Mouse (Mus musculus) embryo, embryonic 10.5 days (tissue): ENCODE data around the gene Klk14.
"Not testable (repeated sequence)": the region's sequence is repeated elsewhere in the genome, so short reads cannot be mapped to it uniquely, and the experiment has no call there.

Experiments
- DNase-seq: peaks from one replicate; pipeline ENCODE4 v3.0.0-alpha.2; 2015; ENCODE audit warnings: low spot score

Klk14 gene

DNA sequence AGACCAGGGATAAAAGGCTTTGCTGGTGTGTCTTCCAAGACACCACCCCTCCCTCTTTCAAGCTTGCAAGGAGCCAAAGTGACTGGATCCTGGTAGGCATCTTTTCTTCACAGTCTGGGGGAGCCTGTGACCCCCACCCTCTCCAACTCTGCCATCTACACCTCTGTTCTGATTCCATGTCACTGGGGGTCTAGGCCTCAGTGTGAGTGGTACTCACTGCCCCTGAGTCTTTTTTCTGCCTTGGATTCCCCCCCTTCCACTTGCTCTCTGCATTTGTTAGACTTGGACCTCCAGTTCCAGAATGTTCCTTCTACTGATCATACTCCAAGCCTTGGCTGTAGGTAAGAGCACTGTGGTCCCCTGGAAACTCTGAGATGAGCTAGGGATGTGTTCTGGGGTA is at the start of gene Klk14:
TSS of gene Klk14 (plus strand) at position 301 of the 400 bp plus-strand sequence.
- DNase-seq = no peak

DNA sequence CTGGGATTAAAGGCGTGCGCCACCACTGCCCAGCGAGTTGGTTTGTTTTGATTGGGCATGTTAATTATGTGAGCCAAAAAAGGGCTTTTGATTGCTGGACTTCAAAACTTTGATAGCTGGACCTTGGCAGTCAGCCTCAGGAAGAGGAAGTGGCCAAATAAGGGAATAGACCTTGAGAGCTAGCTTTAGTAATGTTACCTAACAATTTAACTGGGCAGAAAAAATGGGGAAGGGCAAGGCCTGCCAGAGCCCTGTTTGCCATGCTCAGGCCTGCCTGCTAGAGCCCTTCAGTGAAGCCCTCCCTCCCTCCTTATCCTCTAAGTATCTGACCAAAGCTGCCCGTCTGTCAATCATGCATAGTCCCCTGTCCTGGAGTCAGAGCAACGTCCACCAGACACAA is 47.6 kb upstream of the Klk14 start:
- no peak for DNase-seq

DNA sequence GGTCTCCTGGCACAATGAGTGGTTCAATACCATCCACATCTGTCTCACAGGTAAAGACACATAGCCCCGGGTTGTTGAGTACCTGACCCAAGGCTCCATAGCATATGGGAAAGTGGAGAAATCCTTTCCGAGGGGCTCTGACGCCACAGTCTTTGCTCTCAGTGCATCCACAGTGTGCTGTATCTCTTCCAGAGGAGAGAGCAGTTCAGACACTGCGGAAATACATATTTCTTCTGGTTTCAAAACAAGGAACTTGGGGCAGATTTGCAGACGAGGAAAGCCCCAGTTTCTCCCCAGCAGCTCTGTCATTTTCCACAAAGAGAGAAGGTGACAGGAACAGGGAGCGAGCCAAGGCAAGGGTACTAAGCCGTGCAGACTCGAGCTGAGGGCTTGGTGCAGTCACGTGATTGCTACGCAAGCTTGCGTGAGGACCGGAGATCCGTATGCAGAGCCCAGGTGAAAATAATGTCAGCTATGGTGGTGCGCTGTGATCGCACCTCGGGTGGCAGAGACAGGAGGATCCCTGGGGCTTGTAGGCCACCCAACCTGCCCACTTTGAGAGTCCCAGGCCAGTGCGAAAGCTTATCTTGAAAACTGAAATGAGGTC is 47.1 kb upstream of the Klk14 start:
- no peak for DNase-seq

DNA sequence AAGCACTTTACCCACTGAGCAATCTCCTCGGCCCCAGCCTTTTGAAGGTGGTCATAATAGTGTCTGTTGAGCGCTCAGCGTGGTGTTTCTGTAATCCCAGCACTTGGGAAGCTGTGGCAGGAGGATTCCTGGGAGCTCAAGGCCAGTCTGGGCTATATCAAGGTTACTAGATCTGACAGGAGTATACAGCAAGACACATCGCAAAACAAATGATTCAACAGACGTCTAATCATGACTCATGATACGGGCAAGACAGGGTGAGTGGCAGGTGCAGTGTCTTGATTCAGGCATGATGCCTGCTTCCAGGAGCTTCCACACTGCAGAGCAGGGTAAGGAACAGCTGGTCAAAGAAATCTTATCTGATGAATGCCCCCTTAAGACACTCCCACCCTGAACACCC is 37.5 kb upstream of the Klk14 start:
- no peak for DNase-seq

DNA sequence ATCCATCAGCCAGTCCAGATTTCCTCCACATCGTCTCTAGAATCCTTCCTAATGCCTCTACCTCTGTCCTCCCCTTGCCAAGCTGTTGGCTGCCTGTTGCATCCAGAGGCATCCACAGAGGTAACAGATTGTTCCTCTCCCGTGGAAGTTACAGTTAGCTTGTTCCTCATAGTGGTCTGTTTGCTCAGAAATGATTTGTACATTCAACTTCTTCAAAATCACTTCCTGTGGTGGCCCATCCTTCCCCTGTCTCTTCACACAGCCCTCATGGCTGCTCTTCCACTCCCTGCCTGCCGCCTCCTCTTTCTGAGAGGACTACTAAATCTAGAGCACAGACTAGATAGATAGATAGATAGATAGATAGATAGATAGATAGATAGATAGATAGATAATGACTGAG is 35.7 kb upstream of the Klk14 start:
- DNase-seq = no peak

DNA sequence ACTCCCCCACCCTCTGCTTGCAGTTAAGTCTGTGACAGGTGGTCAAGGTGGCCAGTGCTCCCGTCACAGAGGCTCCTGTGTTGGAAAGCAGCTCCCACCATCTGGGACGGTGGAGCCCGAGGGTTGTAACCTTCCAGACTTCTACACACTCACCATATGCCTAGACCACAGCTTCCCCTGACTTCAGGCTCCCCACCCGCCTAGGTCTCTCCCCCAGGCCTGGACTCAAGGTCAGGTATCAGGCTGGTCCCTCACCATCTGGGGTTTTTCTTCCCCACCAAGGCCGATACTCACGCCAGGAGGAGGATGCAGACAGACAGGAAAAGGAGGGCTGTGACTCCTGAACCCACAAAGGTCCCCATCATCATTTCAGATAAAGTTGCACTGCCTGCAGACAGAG is 34.0 kb upstream of the Klk14 start:
- no peak for DNase-seq

DNA sequence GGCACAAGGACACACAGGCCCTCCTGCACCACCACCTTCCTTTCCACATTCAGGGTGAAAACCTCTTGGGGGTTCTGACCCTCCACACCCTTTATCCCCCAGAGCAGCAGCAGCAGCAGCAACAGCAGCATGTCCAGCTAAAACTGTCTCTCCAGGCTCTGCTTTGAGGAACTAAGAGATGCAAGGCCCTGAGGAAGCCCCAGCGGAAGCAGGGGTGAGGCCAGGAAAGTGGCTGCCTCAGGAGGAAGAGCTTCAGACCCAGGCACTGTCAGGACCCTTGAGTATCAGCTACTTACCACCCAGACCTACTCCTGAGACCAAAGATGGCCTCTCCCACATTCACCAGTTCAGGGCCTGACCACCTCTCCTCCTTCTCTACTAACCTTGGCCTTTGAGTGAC is 30.2 kb upstream of the Klk14 start, which contains the start of gene Siglece:
TSS of gene Siglece (minus strand) at position 160 of the 400 bp plus-strand sequence.
- no peak for DNase-seq

DNA sequence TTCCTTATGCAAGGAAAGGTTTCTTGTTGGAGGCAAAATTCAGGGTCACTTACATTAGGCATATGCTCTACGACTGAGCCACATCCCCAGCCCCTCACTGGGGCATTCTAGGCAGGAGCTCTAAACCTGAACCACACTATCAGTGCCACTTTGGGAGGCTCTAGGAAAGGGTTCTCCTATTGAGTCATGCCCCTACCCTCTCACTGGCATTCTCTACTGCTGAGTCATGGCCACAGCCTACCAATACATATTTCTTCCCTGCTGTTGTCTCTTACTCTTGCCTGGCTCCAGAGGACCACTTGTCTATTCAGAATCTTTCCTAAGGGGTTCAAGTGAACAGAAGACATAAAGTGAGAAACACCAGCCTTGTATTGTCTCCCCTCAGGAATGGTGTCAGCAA is 27.4 kb upstream of the Klk14 start:
- DNase-seq = no peak

DNA sequence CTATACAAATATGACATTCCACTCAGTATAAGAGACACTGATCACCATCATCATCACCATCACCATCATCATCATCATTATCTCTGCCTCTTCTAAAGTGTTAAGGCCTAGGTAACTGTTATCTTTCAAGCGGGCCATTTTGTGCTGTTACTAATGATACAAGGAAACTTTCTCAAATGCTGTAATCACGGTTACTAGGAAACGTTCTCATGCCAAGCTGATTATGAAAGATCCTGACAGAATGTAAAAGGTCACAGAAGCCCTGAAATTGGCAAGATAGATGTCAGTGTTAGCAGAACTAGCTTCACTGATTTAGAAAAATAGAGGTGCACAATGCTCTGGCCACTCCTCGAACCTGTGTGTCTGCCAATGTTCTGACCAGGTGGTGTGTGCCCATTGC is 23.0 kb upstream of the Klk14 start:
- not testable (repeated sequence) for DNase-seq

DNA sequence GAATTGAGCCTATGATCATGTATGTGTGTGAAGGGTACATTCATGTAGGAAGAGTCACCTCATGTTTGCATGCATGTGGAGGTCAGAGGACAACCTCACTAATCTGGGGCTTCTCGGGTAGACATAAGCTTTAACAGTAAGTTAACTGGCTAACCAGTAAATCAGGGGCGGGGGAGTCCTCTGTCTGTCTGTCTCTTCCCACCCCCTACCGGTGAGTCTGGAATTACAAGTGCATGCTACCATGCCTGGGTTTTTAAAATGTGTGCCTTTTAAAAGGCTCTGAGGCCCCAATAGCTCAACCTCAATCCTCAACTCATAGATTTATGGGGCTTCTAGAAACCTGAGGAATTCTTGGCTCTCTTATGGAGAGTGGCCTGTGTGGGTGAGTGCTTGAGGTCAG is 21.6 kb upstream of the Klk14 start:
- peak; percentile 65 for DNase-seq

DNA sequence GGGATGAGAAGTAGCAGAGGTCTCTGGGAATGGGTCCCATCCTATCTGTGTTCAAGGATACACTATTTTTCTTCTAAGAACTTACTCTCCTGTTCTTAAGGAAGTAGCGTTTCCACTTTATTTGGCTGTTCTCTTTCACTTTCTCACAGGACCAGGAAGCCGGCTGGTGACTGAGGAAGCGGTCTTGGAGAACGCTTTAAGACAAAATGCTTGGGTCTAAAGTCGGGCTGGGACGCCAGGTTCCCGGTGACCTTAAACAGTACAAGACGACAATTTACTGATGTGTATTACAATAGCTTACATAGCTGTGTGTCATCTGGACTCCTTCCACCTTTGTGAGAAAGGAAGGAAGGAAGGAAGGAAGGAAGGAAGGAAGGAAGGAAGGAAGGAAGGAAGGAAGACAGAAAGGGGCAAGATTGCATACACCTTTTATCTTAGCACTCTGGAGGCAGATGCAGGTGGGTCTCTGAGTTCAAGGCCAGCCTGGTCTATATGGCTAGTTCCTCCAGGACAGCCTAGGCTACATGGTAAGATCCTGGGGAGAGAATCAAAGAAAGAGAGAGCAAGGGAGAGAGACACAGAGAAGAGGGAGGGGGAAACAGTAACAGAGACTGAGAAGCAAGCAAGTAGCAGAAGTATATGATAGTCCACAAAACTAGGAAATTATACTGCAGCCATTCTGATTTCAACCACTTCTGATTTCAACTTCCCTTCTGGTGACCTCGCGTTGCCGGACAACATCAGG is 19.0 kb upstream of the Klk14 start:
- DNase-seq = no peak

DNA sequence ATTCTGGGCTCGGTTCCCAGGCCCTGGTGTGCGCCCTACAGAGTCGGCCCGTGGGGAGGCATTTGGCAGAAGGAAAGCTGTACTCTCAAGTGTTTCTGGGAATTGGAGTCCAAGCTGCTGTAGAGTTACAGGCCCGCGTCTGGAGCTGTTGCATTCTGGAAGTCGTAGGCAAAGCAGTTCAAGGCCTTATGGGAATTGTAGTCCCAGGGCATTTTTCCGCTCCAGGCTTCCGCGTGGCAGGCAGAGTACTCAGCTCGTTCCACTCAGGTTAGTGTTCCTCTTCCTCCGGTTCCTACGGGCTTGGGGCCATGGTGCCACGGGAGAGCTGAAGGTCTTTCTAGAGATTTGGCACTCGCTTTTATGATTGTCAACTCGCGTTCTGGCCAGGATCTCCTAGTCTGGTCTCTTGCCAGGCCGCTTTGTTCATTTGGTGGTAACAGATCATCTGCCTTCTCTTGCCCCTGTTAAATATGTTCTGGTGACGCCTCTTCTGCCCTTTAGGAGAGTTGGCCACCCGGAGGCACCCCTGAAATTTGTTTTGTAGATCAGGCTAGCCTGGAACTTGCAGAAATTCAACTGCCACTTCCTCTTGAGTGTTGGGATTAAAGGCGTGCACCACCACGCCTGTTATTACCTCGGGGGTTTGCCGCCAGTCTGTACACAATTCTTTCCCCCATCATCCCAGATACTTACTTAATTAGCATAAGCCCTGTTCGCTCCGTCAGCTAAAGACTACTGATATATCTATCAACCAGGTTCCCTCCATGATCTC is 18.2 kb upstream of the Klk14 start, which contains the start of gene Ctu1:
TSS of gene Ctu1 (plus strand) at position 208 of the 772 bp plus-strand sequence.
- peak; percentile 96 for DNase-seq

DNA sequence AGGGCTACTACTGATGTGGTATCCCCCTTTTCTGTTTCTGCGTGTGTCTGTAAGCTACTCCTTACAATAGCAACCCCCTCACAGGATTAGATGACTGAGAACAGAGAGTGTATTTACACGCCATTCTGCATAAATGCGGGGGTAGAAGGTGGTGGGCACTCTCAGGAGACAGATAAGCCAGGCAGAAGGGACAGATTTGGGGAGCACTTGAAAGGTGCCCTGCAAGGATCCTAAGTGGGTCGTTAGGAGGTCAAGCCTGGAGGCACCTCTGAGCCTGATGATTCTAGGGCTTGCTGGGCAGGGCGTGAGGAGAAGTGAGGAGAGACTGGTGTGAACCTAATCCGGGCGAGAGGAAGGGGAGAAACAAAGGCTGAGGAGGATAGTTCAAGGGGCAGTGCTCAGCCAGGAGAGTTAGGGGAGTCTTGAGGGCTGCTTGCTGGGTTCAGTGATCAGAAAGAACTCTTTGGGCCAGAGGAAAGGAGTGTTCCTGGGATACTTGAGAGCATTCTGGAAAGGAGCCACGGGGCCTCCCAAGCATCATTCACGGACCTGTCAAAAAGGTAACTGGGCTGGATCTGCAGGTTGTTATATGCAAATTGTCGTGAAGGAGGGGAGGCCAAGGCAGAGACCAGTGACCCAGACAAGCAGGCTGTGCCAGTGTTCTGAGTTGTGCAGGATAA is 17.5 kb upstream of the Klk14 start:
- peak; percentile 24 for DNase-seq

DNA sequence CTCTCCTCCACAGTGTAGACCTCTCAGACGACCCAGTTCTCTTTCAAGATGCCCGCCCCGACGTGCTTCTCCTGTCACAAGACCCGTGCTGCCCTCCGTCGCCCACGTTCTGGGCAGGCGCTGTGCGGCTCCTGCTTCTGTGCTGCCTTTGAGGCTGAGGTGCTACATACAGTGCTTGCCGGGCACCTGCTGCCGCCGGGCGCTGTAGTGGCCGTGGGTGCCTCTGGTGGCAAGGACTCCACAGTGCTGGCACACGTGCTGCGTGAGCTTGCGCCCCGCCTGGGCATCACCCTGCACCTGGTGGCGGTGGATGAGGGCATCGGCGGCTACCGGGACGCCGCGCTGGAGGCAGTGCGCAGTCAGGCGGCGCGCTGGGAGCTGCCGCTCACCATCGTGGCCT is 15.1 kb upstream of the Klk14 start:
- DNase-seq = no peak

DNA sequence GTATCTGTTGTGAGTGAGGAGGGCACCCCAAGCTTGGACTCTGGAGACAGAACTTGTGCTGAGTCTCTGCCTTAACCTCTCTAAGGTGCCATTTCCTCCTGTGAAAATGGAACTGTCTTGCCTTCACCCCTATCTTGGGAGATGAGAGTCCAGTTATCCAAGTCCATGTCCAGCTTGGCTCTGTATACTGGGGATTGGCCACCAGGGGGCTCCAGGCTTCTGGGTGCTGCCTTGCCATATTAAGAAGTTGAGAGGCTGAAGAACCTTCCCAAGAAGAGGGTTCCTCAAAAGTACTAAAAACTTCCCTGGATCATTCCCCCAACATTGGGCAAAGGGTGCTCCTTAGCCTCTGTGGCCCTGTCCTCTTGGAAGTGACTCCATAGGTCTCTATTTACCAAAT is 11.7 kb upstream of the Klk14 start:
- peak; percentile 49 for DNase-seq

DNA sequence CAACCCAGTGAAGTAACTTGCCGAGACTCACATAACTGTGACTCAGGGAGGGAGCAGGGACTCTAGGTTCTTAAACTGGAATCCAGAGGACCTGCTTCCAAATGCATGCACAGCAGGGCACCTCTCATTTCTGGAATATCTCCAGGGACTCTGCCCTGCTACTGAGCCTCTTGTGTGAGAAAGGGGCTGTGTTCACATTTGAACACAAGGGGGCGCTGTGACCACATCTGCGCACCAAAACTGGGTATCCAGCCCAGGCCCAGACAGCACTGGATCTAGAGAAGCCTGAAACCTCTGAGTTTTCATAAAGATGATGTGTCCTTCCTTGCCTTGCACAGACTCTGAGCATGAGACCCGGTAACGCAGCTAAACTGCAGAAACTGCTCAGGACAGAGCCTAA is 9.3 kb upstream of the Klk14 start:
- peak; percentile 76 for DNase-seq

DNA sequence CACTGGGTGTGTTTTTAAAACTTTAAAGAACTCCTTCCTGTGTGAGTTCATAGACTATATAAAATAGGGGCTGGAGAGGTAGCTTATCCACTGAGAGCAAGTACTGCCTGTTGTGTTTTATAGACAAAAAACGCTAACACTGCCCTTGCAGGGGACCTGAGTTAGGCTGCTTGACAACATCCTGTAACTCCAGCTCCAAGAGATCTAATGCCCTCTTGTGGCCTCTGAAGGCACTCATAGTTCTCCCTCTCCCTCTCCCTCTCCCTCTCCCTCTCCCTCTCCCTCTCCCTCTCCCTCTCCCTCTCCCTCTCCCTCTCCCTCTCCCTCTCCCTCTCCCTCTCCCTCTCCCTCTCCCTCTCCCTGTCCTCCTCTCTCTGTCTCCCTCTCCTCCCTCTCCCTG is 7.7 kb upstream of the Klk14 start:
- peak; percentile 17 for DNase-seq

DNA sequence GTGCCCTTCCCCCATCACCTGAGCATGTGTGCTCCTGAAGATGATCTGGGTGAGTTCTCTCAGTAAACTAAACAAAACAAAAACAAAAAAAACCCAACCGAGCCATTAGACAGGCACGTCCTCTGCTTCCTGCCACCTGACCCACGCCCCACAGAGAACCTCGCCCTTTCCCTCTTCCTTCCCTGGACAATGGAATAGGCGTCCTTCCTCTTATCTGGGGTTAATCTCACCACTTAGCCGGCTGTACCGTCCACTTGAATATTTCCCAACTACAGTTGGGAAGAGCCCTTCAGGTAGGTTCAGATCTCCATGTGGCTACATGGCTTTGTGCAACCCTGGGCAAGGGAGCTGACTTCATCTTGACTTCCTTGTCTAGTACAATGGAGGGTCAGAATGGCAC is 5.1 kb upstream of the Klk14 start:
- DNase-seq = no peak

DNA sequence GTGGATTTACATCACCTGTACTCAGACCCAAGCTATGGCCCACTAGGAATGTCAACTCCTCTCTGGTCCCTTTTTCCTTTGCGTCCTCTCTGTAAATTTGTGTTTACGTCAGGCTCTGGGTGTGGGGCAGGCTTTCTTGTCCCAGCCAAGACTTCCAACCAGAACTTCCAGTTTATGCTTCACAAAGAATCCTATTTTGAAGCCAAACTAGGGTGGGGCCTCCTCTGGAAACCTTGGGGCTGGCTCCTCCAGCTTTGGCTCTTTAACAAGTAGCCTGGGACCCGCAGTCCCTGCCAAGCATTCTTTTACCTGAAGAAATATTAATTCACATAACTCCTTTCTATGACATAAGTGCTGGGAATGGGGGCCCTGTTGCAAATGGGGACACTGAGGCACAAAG is 19.8 kb downstream of the Klk14 start:
- no peak for DNase-seq

DNA sequence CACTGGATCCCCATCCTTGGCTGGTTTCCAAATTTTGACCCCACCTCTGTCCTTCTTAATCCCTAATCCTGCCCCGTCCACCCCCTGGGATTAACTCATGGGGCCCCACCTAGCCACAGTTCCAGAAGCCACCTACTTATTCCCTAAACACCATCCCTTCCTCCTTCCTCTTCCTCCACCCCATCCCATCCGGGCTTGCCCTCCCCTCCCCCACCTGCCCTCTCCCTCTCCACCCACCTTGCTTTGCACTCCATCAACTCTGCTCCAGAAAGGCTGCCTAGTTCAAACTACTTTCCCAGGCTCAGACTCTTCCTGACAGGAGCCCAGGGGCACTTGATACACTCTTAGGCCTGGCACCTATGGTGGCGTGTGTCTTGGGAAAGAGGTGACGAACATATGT is 22.0 kb downstream of the Klk14 start, which contains the start of gene Klk13:
TSS of gene Klk13 (plus strand) at position 301 of the 400 bp plus-strand sequence.
- no peak for DNase-seq

DNA sequence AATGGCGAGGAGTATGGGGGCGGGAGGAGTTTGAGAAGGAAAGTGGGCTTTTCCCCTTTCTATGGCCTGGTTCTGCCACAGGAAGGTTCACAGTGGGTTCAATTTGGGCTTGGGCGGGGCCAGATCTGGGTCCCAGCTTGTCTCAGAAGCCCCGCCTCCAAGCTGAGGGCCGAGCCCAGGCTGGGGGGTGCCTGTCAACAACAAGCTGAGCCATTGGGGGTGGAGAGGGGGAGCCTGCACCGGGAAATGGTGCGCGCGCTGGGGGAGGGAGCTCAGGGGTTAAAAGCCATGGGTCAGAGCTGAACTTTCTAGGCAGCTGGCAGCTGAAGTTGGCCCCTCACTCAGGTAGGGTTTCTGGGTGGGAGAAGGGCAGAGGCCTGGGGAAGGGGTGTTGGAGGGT is 22.7 kb downstream of the Klk14 start:
- DNase-seq = peak; percentile 9

DNA sequence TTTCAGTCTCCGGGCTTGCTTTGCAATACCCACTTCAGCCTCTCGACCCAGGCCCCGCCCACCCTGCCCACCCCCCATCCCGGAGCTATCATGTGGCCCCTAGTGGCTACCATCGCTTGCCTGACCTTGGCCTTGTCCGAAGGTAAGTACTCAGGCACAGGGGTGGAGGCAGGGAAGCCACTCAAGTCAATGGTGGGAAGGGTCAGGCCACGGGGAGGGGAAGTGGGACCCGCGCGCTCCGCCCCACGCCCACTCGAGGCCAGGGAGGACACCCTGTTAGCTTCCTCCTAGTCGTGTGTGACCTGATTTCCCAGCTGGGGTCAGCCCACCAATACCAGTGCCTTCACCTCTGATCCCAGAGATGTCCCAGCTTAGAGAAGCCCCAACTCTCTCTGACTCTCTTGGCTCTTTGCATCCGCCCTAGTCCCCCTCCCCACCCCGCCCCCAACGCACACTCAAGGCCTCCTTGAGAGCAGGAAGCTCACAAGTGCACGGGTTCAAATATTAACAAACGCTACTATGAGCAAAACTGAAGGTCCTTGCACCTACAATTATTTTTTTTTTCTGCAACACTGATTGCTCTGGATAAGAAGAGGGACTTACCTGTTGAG is 23.6 kb downstream of the Klk14 start:
- DNase-seq = peak; percentile 1
